Mouse (Mus musculus): Measurements from ENCODE around the gene Ophn1. TPM values are rescaled to one million over a fixed set of nuclear protein-coding genes. Genes with fewer than 3 reads are reported as not detected.

Gene Ophn1
- polyA plus RNA-seq, 1 experiment from 2014 or later, result 13.3 TPM

- no peaks in the 10 kb centered on the region for H3K36me3 ChIP-seq (replicated peaks)
- H3K9me3 ChIP-seq, result no peaks in the 10 kb centered on the region
- H3K4me3 ChIP-seq, result no peak overlapping the region
- H3K27ac ChIP-seq (replicated peaks), result no peak overlapping the region
- WGBS, result 68% methylated on average over 6 of the region's 6 CpGs
- peaks cover 45% of the 10 kb centered on the region for H3K27me3 ChIP-seq (replicated peaks; ENCODE audit: low read depth, poor library complexity, severe bottlenecking)
- DNase-seq (ENCODE audit: low spot score), result no peak
- no peaks in the 10 kb centered on the region for H3K4me1 ChIP-seq
Observed at GRCm38 (mm10) chrX:98875144-98875543, 15.7 kb downstream of the Ophn1 start.

GRCm38 (mm10) chrX:98874086-98874485 is 16.7 kb downstream of the Ophn1 start:
- H3K27me3 ChIP-seq (replicated peaks; ENCODE audit: low read depth, poor library complexity, severe bottlenecking), result peaks cover 44% of the 10 kb centered on the region
- WGBS, result 96% methylated on average over 5 of the region's 5 CpGs

GRCm38 (mm10) chrX:98872064-98872463 is 18.8 kb downstream of the Ophn1 start:
- H3K27me3 ChIP-seq (replicated peaks; ENCODE audit: low read depth, poor library complexity, severe bottlenecking), result peaks cover 60% of the 10 kb centered on the region
- no peak for DNase-seq (ENCODE audit: low spot score)

More at GRCm38 (mm10) chrX:98874086-98874485, 16.7 kb downstream of the Ophn1 start:
- no peak for DNase-seq (ENCODE audit: low spot score)
- Histone ChIP-seq H3K36me3 (replicated peaks) (no peaks in the 10 kb centered on the region), H3K9me3 (no peaks in the 10 kb centered on the region), H3K4me3 (no peak overlapping the region), H3K4me1 (no peaks in the 10 kb centered on the region), H3K27ac (replicated peaks) (no peak overlapping the region)

GRCm38 (mm10) chrX:98870541-98870940 is 20.3 kb downstream of the Ophn1 start:
- Histone ChIP-seq H3K9me3 (no peaks in the 10 kb centered on the region), H3K4me1 (no peaks in the 10 kb centered on the region), H3K27me3 (replicated peaks; ENCODE audit: low read depth, poor library complexity, severe bottlenecking) (peaks cover 69% of the 10 kb centered on the region), H3K4me3 (no peak overlapping the region), H3K27ac (replicated peaks) (no peak overlapping the region), H3K36me3 (replicated peaks) (no peaks in the 10 kb centered on the region)
- 85% methylated on average over 1 of the region's 1 CpGs for WGBS
- no peak for DNase-seq (ENCODE audit: low spot score)

More at GRCm38 (mm10) chrX:98872064-98872463, 18.8 kb downstream of the Ophn1 start:
- Histone ChIP-seq H3K4me3 (no peak overlapping the region), H3K27ac (replicated peaks) (no peak overlapping the region), H3K9me3 (no peaks in the 10 kb centered on the region), H3K36me3 (replicated peaks) (no peaks in the 10 kb centered on the region), H3K4me1 (no peaks in the 10 kb centered on the region)
- 85% methylated on average over 1 of the region's 1 CpGs for WGBS

DNA sequence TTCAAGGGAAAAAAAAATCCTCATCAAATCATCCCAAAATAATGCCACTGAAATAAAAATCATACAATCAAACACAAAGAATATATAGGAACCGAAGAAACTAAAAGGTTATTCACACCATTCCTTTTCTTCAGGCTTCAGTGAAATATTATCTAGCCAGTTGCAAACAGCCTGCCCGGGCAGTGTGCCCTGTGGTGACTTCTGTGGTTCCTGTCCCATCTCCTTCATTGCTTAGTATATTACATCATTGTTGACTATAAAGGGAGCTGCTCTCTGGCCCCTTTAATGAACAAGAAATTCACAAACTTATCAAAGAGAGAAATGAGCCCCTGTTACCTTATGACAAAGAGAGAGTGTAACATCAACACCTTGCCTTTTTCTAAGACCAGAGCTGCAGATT is 21.1 kb downstream of the Ophn1 start:
- Histone ChIP-seq H3K36me3 (replicated peaks) (no peaks in the 10 kb centered on the region), H3K4me1 (no peaks in the 10 kb centered on the region), H3K9me3 (no peaks in the 10 kb centered on the region), H3K27me3 (replicated peaks; ENCODE audit: low read depth, poor library complexity, severe bottlenecking) (peaks cover 69% of the 10 kb centered on the region), H3K4me3 (no peak overlapping the region), H3K27ac (replicated peaks) (no peak overlapping the region)
- no peak for DNase-seq (ENCODE audit: low spot score)
- 86% methylated on average over 2 of the region's 2 CpGs for WGBS

DNA sequence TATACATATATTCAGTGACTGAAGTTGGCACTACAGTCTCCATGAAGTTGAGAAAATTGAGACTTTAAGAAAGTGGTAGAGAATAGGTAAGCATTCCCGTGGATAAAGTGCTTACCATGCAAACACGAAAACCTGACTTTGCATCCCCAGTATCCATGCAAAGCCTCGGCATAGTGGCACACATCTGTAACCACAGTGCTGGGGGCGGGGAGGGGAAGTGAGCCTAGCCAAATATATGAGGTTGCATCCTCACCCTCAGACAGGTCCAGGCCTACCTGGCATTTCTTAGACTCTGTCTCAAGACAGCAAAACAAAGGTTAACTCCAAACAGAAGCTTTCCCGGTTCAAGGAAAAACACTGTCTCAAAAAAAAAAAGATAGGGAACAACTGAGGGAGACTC is 21.7 kb downstream of the Ophn1 start:
- Histone ChIP-seq H3K27me3 (replicated peaks; ENCODE audit: low read depth, poor library complexity, severe bottlenecking) (peaks cover 63% of the 10 kb centered on the region), H3K36me3 (replicated peaks) (no peaks in the 10 kb centered on the region), H3K9me3 (no peaks in the 10 kb centered on the region), H3K27ac (replicated peaks) (no peak overlapping the region), H3K4me3 (no peak overlapping the region), H3K4me1 (no peaks in the 10 kb centered on the region)
- 89% methylated on average over 5 of the region's 5 CpGs for WGBS
- DNase-seq (ENCODE audit: low spot score), result no peak

GRCm38 (mm10) chrX:98860167-98860566 is 30.7 kb downstream of the Ophn1 start:
- Histone ChIP-seq H3K4me1 (no peaks in the 10 kb centered on the region), H3K27ac (replicated peaks) (no peak overlapping the region), H3K4me3 (no peak overlapping the region), H3K9me3 (no peaks in the 10 kb centered on the region), H3K36me3 (replicated peaks) (no peaks in the 10 kb centered on the region), H3K27me3 (replicated peaks; ENCODE audit: low read depth, poor library complexity, severe bottlenecking) (peaks cover 51% of the 10 kb centered on the region)
- WGBS, result 66% methylated on average over 5 of the region's 5 CpGs
- no peak for DNase-seq (ENCODE audit: low spot score)

DNA sequence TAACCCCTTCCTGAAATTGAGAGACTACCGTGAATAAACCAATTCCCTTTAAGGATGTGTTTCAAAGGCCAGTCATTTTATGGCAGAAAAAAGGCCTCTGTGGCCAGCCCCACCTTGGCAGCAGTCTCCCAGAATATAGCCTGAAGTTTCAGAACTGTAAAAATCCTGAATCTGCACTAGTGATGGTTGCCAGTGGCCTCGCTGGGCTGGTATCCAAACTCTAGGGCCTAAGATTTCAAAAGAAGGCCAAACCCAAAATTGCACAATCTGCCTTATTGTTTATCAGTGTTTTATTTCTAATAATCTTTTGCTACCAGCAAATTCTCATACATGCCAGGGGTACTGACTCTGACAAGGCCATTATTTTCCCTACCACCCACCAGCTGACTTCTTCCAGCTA is 34.8 kb downstream of the Ophn1 start:
- peaks cover 40% of the 10 kb centered on the region for H3K27me3 ChIP-seq (replicated peaks; ENCODE audit: low read depth, poor library complexity, severe bottlenecking)
- 89% methylated on average over 2 of the region's 2 CpGs for WGBS

DNA sequence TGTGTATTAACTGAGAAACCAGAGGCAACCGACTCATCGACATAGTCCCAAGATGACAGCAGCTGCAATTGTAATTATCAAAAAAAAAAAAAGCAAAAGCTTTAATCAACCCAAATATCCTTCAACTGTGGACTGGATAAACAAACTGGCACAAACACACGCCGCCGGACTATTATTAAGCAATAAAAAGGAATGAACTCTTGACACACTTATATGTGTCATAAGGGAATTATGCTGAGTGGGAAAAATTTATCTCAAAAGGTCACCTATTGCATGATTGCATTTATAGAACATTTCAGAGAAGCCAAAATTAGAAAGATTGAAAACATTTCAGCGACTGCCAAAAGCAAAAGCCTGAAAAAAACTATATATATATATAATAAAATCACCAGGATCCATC is 40.0 kb downstream of the Ophn1 start:
- Histone ChIP-seq H3K36me3 (replicated peaks) (no peaks in the 10 kb centered on the region), H3K9me3 (no peaks in the 10 kb centered on the region), H3K27ac (replicated peaks) (no peak overlapping the region), H3K4me3 (no peak overlapping the region), H3K4me1 (no peaks in the 10 kb centered on the region), H3K27me3 (replicated peaks; ENCODE audit: low read depth, poor library complexity, severe bottlenecking) (peaks cover 43% of the 10 kb centered on the region)
- no peak for DNase-seq (ENCODE audit: low spot score)
- WGBS, result 87% methylated on average over 6 of the region's 6 CpGs

More for the DNA sequence above, 34.8 kb downstream of the Ophn1 start:
- H3K27ac ChIP-seq (replicated peaks), result no peak overlapping the region
- H3K36me3 ChIP-seq (replicated peaks), result no peaks in the 10 kb centered on the region
- no peaks in the 10 kb centered on the region for H3K4me1 ChIP-seq
- no peak overlapping the region for H3K4me3 ChIP-seq
- H3K9me3 ChIP-seq, result no peaks in the 10 kb centered on the region
- DNase-seq (ENCODE audit: low spot score), result no peak

DNA sequence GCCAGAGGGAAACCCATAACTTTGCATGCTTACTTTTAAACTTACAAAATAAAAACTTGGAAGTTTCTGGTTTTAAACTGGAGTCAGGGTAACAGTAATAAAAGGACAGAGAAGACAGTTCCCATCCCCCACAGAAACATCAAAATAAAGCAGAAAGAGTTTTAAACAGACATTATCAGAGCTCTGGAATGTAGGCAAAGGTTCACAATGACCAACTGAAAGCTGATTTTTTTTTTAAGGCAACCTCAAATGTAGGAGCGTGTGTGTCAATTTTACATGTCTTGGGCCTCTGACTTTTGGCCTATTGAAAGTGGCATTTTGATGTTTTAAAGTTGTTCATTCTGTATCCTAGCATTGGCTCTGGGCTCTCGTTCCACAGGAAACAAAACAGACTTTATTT is 49.2 kb downstream of the Ophn1 start:
- Histone ChIP-seq H3K27me3 (replicated peaks; ENCODE audit: low read depth, poor library complexity, severe bottlenecking) (peaks cover 38% of the 10 kb centered on the region), H3K27ac (replicated peaks) (no peak overlapping the region), H3K4me1 (no peaks in the 10 kb centered on the region), H3K4me3 (no peak overlapping the region), H3K36me3 (replicated peaks) (no peaks in the 10 kb centered on the region), H3K9me3 (no peaks in the 10 kb centered on the region)
- WGBS, result 70% methylated on average over 2 of the region's 2 CpGs
- no peak for DNase-seq (ENCODE audit: low spot score)

- H3K4me3 ChIP-seq, result no peak overlapping the region
- no peak overlapping the region for H3K27ac ChIP-seq (replicated peaks)
- no peaks in the 10 kb centered on the region for H3K9me3 ChIP-seq
- no peaks in the 10 kb centered on the region for H3K36me3 ChIP-seq (replicated peaks)
- peaks cover 35% of the 10 kb centered on the region for H3K27me3 ChIP-seq (replicated peaks; ENCODE audit: low read depth, poor library complexity, severe bottlenecking)
- H3K4me1 ChIP-seq, result no peaks in the 10 kb centered on the region
- DNase-seq (ENCODE audit: low spot score), result no peak
- 94% methylated on average over 1 of the region's 1 CpGs for WGBS
Observed at GRCm38 (mm10) chrX:98835989-98836388, 54.8 kb downstream of the Ophn1 start.

GRCm38 (mm10) chrX:98803813-98804212 is 87.0 kb downstream of the Ophn1 start:
- DNase-seq (ENCODE audit: low spot score), result no peak
- no peaks in the 10 kb centered on the region for H3K4me1 ChIP-seq

GRCm38 (mm10) chrX:98774247-98774950 is 116.4 kb downstream of the Ophn1 start:
- Histone ChIP-seq H3K4me1 (no peaks in the 10 kb centered on the region), H3K9me3 (no peaks in the 10 kb centered on the region), H3K4me3 (no peak overlapping the region), H3K36me3 (replicated peaks) (no peaks in the 10 kb centered on the region), H3K27ac (replicated peaks) (no peak overlapping the region), H3K27me3 (replicated peaks; ENCODE audit: low read depth, poor library complexity, severe bottlenecking) (no peaks in the 10 kb centered on the region; the same call in 1 of the 2 replicates)
- no peak for DNase-seq (ENCODE audit: low spot score)
- 86% methylated on average over 4 of the region's 4 CpGs for WGBS

More at GRCm38 (mm10) chrX:98803813-98804212, 87.0 kb downstream of the Ophn1 start:
- Histone ChIP-seq H3K27me3 (replicated peaks; ENCODE audit: low read depth, poor library complexity, severe bottlenecking) (peaks cover 39% of the 10 kb centered on the region), H3K4me3 (no peak overlapping the region), H3K27ac (replicated peaks) (no peak overlapping the region), H3K36me3 (replicated peaks) (no peaks in the 10 kb centered on the region), H3K9me3 (no peaks in the 10 kb centered on the region)

All from embryonic facial prominence, embryonic 10.5 days (tissue).